Mouse (Mus musculus): Measurements from ENCODE around the gene Gm37240.

The Gm37240 gene

DNA sequence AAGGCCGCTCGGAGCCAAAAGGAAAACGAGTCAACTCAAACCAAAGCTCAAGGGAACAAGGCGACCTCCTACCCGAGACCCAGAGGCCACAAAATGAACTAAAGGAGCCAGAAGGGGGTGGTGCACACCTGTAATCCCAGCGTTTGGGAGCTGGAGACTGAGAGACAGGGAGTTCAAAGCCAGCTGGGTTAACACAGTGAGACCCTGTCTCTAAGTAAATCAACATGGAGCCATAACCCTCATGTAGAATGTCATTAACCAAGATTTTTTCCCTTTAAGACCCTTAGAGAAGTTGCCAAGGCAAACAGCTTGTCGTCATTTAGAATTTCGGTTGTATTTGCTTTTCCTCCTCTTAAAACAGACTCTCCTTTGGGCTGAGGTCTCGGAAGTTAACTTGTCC lies 1438.3 kb downstream of the Gm37240 start:
- in situ Hi-C loops (cut with MboI, MseI): no loop called here

DNA sequence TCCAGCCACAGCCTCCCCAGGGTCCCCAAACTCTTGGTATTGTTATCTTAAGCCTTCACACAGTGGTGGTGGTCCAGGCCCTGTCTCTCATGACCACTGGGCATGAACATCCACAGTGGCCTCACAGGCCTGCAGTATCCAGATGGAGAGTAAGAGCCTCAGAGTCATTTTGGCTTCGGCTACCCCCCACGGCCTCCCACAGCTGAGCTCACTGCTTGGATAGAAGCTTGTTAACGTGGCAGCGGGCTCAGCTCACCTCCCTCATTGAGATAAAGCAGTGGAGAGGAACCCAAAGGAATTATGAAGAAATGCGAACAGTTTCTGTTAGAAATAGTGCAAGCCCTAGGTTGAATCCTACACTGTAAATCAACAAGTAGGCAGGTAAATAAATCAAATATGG lies 1439.5 kb downstream of the Gm37240 start:
- in situ Hi-C loops (cut with MboI, MseI): no loop called here
